Mouse (Mus musculus) ES-Bruce4 (cell line): Measurements from ENCODE around the gene Eif5a.

Source experiments
- CTCF ChIP-seq: IDR thresholded peaks from one replicate; pipeline ENCODE4 v1.8.1; 2011; ENCODE audit warnings: low read depth, low read length
- EP300 ChIP-seq: IDR thresholded peaks from 2 replicates; pipeline ENCODE4 v1.6.1; 2011; ENCODE audit warnings: low read depth, low read length; ENCODE audit not compliant: insufficient read depth
- POLR2A ChIP-seq: IDR thresholded peaks from one replicate; pipeline ENCODE4 v1.8.1; 2011; ENCODE audit warnings: low read length; ENCODE audit not compliant: insufficient read depth

GRCm38 (mm10) chr11:69915667-69916627, 5.8 kb downstream of the Eif5a start:
- TF ChIP-seq EP300 (no peak), POLR2A (no peak), CTCF (no peak)
